In the genomic region with DNA sequence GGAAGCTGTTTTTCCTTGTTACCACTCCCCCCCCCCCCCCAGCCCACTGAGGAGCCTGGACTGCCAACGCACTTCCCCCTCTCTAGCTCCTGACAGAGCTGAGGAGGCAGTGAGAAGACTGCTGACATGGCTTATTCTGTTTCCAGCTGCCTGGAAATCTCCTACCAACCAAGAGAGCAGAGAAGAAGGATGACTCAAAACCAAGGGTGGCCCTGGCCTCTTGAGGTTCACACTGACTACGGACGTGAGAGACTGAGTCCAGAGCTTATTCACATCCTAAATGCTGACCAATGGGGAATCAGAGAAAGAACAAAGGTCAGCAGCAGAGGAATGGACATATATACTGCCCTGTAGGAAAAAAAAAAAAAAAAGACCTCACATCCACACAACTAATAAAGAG, we compare ENCODE assay signal across 18 mouse cellular contexts. TPM values are rescaled to one million over a fixed set of nuclear protein-coding genes. Genes with fewer than 3 reads are reported as not detected.
DNase-seq lines count a peak whose midpoint lies in the region; ATAC-seq and TF ChIP-seq lines count a peak whose summit lies in the region.
"Had no signal": no experiment of that assay in that cellular context is flagged by ENCODE, and none has a peak within 500 bp of the region (broad histone marks: within the 10 kb centered on the region; RNA-seq: fewer than 3 reads in every experiment).

No protein-coding gene starts in this region.

- DNase-seq in heart, adult 2 months: no peak
- peak; percentile 39 to 65 for DNase-seq in kidney, postnatal 36 days
- no peak for DNase-seq in B cell, adult 2 months
- DNase-seq: adrenal gland, postnatal 25 days; cerebellum, postnatal 10 days; layer of hippocampus, postnatal 36 days; midbrain, embryonic 14.5 days; thymus, postnatal 36 days had no signal

- H3K4me3 ChIP-seq in heart, adult 2 months: no peak overlapping the region
- no peak overlapping the region for H3K4me3 ChIP-seq in heart, embryonic 12.5 days
- H3K4me3 ChIP-seq in kidney, embryonic 14.5 days (ENCODE audit: low read length): no peak overlapping the region
- H3K4me3 ChIP-seq in ES-Bruce4 (ENCODE audit: low read depth, low read length): no peak overlapping the region
- H3K4me3 ChIP-seq in olfactory bulb, adult 2 months (ENCODE audit: insufficient read depth, low read depth, low read length): no peak overlapping the region
- H3K4me3 ChIP-seq: heart, embryonic 15.5 days; limb, embryonic 10.5 days had no signal

- no peak for ATAC-seq in heart, embryonic 12.5 days (ENCODE audit: insufficient number of reproducible peaks, low FRiP score)
- ATAC-seq in kidney, embryonic 14.5 days (ENCODE audit: low FRiP score, low TSS enrichment): no peak

- no peak overlapping the region for H3K4me2 ChIP-seq in heart, embryonic 12.5 days
- no peak overlapping the region for H3K4me2 ChIP-seq in kidney, embryonic 14.5 days (replicated peaks; ENCODE audit: low read depth, low read length)
- H3K4me2 ChIP-seq: heart, embryonic 15.5 days; hindbrain, embryonic 14.5 days had no signal

- H3K9me3 ChIP-seq in heart, embryonic 12.5 days (replicated peaks): no peaks in the 10 kb centered on the region
- H3K9me3 ChIP-seq in kidney, embryonic 14.5 days (ENCODE audit: control insufficient read depth, low read length): no peaks in the 10 kb centered on the region
- no peaks in the 10 kb centered on the region for H3K9me3 ChIP-seq in ES-Bruce4 (replicated peaks; ENCODE audit: control insufficient read depth, insufficient read depth, low read length, poor library complexity, severe bottlenecking)
- H3K9me3 ChIP-seq: heart, embryonic 15.5 days; limb, embryonic 10.5 days had no signal

- H3K4me1 ChIP-seq in heart, adult 2 months (ENCODE audit: control insufficient read depth, insufficient read depth, low read length): peaks cover 38% of the 10 kb centered on the region
- H3K4me1 ChIP-seq in heart, embryonic 12.5 days (replicated peaks): peaks cover 42% of the 10 kb centered on the region
- H3K4me1 ChIP-seq in kidney, embryonic 14.5 days (ENCODE audit: control insufficient read depth, insufficient read depth, low read length): peaks cover 11% of the 10 kb centered on the region
- H3K4me1 ChIP-seq in ES-Bruce4 (ENCODE audit: control insufficient read depth, insufficient read depth, low read length): peaks cover 5% of the 10 kb centered on the region
- peaks cover 46% of the 10 kb centered on the region for H3K4me1 ChIP-seq in olfactory bulb, adult 2 months (ENCODE audit: control insufficient read depth, insufficient read depth, low read length)

- no peaks in the 10 kb centered on the region for H3K27me3 ChIP-seq in heart, adult 2 months (ENCODE audit: control insufficient read depth, insufficient read depth, low read length)
- H3K27me3 ChIP-seq in heart, embryonic 12.5 days (replicated peaks): no peaks in the 10 kb centered on the region
- no peaks in the 10 kb centered on the region for H3K27me3 ChIP-seq in kidney, embryonic 14.5 days (ENCODE audit: control insufficient read depth, insufficient read depth, low read length)
- H3K27me3 ChIP-seq in ES-Bruce4 (ENCODE audit: control insufficient read depth, insufficient read depth, low read length, poor library complexity, severe bottlenecking): no peaks in the 10 kb centered on the region
- H3K27me3 ChIP-seq: heart, embryonic 15.5 days had no signal

- no peak overlapping the region for H3K9ac ChIP-seq in heart, adult 2 months (ENCODE audit: low read depth, low read length)
- no peak overlapping the region for H3K9ac ChIP-seq in heart, embryonic 12.5 days
- no peak overlapping the region for H3K9ac ChIP-seq in kidney, embryonic 14.5 days (ENCODE audit: low read depth, low read length)
- no peak overlapping the region for H3K9ac ChIP-seq in ES-Bruce4 (ENCODE audit: low read depth, poor library complexity, severe bottlenecking)
- H3K9ac ChIP-seq: heart, embryonic 15.5 days; hindbrain, embryonic 14.5 days had no signal

- TF ChIP-seq POLR2A in heart, adult 2 months (IDR thresholded peaks at IDR 0.05; ENCODE audit: insufficient read depth, low read depth, low read length): no peak
- no peak for TF ChIP-seq POLR2A in ES-Bruce4 (IDR thresholded peaks at IDR 0.05; ENCODE audit: insufficient read depth, low read length)
- no peak for TF ChIP-seq POLR2A in olfactory bulb, adult 2 months (IDR thresholded peaks at IDR 0.05; ENCODE audit: insufficient read depth, low read depth, low read length)

- intact Hi-C loops in heart, adult 2 months (cut with DNase I): loop anchor here (10.0 kb wide), 1 partner anchor 455 kb away; a partner anchor contains a TSS

- no peak for TF ChIP-seq EP300 in heart, adult 2 months (IDR thresholded peaks at IDR 0.05; ENCODE audit: insufficient read depth, low read depth, low read length)
- no peak for TF ChIP-seq EP300 in ES-Bruce4 (IDR thresholded peaks at IDR 0.05; ENCODE audit: insufficient read depth, low read depth, low read length)

- H3K79me2 ChIP-seq in heart, adult 2 months (replicated peaks; ENCODE audit: control insufficient read depth, insufficient read depth, low read length): peaks cover 5% of the 10 kb centered on the region

- TF ChIP-seq CTCF in heart, adult 2 months (IDR thresholded peaks at IDR 0.05): no peak
- TF ChIP-seq CTCF in ES-Bruce4 (IDR thresholded peaks at IDR 0.05; ENCODE audit: low read depth, low read length): no peak
- TF ChIP-seq CTCF in olfactory bulb, adult 2 months (IDR thresholded peaks at IDR 0.05; ENCODE audit: insufficient read depth, low read depth, low read length): no peak

- peaks cover 39% of the 10 kb centered on the region for H3K36me3 ChIP-seq in heart, adult 2 months (ENCODE audit: control insufficient read depth, insufficient read depth, low read length)
- H3K36me3 ChIP-seq in heart, embryonic 12.5 days: peaks cover 45% of the 10 kb centered on the region
- peaks cover 50% of the 10 kb centered on the region for H3K36me3 ChIP-seq in kidney, embryonic 14.5 days (ENCODE audit: control insufficient read depth, insufficient read depth, low read length)
- peaks cover 11% of the 10 kb centered on the region for H3K36me3 ChIP-seq in ES-Bruce4 (ENCODE audit: control insufficient read depth, insufficient read depth, low read length, poor library complexity, severe bottlenecking)

- 55% methylated on average over 3 of the region's 3 CpGs for WGBS in heart, adult 2 months
- WGBS in heart, embryonic 12.5 days: 83% methylated on average over 2 of the region's 3 CpGs
- 90% methylated on average over 3 of the region's 3 CpGs for WGBS in kidney, embryonic 14.5 days
- WGBS in olfactory bulb, adult 2 months: 27% methylated on average over 3 of the region's 3 CpGs

- H3K27ac ChIP-seq in heart, adult 2 months: peak overlapping the region; percentile 82
- no peak overlapping the region for H3K27ac ChIP-seq in heart, embryonic 12.5 days (ENCODE audit: poor library complexity, severe bottlenecking)
- no peak overlapping the region for H3K27ac ChIP-seq in kidney, embryonic 14.5 days (ENCODE audit: low read depth, low read length)
- 0 out of 2 replicates have a peak overlapping the region, but pooled peaks have one; percentile 25 for H3K27ac ChIP-seq in ES-Bruce4 (ENCODE audit: insufficient read depth, low read length)
- peak overlapping the region; percentile 22; the same call in 1 of the 2 replicates for H3K27ac ChIP-seq in olfactory bulb, adult 2 months (ENCODE audit: insufficient read depth, low read depth, low read length)
- H3K27ac ChIP-seq: hindbrain, embryonic 14.5 days; limb, embryonic 10.5 days had no signal

RNA-seq across cellular contexts. Expression of a gene that starts 5.7 kb away (rescaled TPM):
- not detected for total RNA-seq in heart, adult 2 months (2021)
- 0.50 and 0.62 TPM in 2 replicates for polyA plus RNA-seq in heart, adult 2 months (2012; rRNA removed)
- 0.27 TPM in 1 of 2 replicates, not detected in the other for polyA plus RNA-seq in heart, embryonic 12.5 days (2016; fragmentation: Nextera tagmentation; extraction: Ambion mirVana)
- polyA plus RNA-seq in kidney, embryonic 14.5 days (2014; fragmentation: Nextera tagmentation; extraction: Ambion mirVana): 0.47 TPM in 1 of 2 replicates, not detected in the other
- not detected in 2 replicates for polyA plus RNA-seq in ES-Bruce4 (2011; ENCODE audit: insufficient read depth, insufficient read length, low read depth, missing spikeins)
- polyA plus RNA-seq in olfactory bulb, adult 2 months (2012; ENCODE audit: insufficient read depth, insufficient read length, low replicate concordance, missing spikeins): not detected in 2 replicates
- total RNA-seq: adrenal gland, postnatal 25 days; gastrocnemius, postnatal 4 days; layer of hippocampus, postnatal 36 days had no signal
- polyA plus RNA-seq: embryonic facial prominence, embryonic 11.5 days; frontal cortex, adult 2 months; heart, embryonic 15.5 days; hindbrain, embryonic 14.5 days had no signal

RNA-seq across cellular contexts. Expression of a gene that starts 7.0 kb away (rescaled TPM):
- 10 to 100 TPM; 13.1 to 14.0 TPM for total RNA-seq in heart, adult 2 months (2021)
- 18.9 and 21.7 TPM in 2 replicates for polyA plus RNA-seq in heart, adult 2 months (2012; rRNA removed)
- polyA plus RNA-seq in heart, embryonic 12.5 days (2016; fragmentation: Nextera tagmentation; extraction: Ambion mirVana): 45.4 and 49.0 TPM in 2 replicates
- 44.3 and 74.5 TPM in 2 replicates for polyA plus RNA-seq in kidney, embryonic 14.5 days (2014; fragmentation: Nextera tagmentation; extraction: Ambion mirVana)
- polyA plus RNA-seq in ES-Bruce4 (2011; ENCODE audit: insufficient read depth, insufficient read length, low read depth, missing spikeins): 61.3 and 63.1 TPM in 2 replicates
- not detected in 2 replicates for polyA plus RNA-seq in olfactory bulb, adult 2 months (2012; ENCODE audit: insufficient read depth, insufficient read length, low replicate concordance, missing spikeins)

RNA-seq across cellular contexts. Expression of a gene that starts 15.2 kb away (rescaled TPM):
- total RNA-seq in heart, adult 2 months (2021): under 1 TPM; 0.55 to 0.70 TPM
- 2.8 and 3.0 TPM in 2 replicates for polyA plus RNA-seq in heart, adult 2 months (2012; rRNA removed)
- 0.74 and 0.90 TPM in 2 replicates for polyA plus RNA-seq in heart, embryonic 12.5 days (2016; fragmentation: Nextera tagmentation; extraction: Ambion mirVana)
- 3.2 TPM in 2 replicates for polyA plus RNA-seq in kidney, embryonic 14.5 days (2014; fragmentation: Nextera tagmentation; extraction: Ambion mirVana)
- polyA plus RNA-seq in ES-Bruce4 (2011; ENCODE audit: insufficient read depth, insufficient read length, low read depth, missing spikeins): 1.5 and 1.8 TPM in 2 replicates
- polyA plus RNA-seq in olfactory bulb, adult 2 months (2012; ENCODE audit: insufficient read depth, insufficient read length, low replicate concordance, missing spikeins): not detected in 2 replicates

RNA-seq across cellular contexts. Expression of a gene that starts 18.7 kb away (rescaled TPM):
- 10 to 100 TPM; 53.0 to 56.3 TPM for total RNA-seq in heart, adult 2 months (2021)
- polyA plus RNA-seq in heart, adult 2 months (2012; rRNA removed): 69.3 and 97.8 TPM in 2 replicates
- 10.5 and 11.4 TPM in 2 replicates for polyA plus RNA-seq in heart, embryonic 12.5 days (2016; fragmentation: Nextera tagmentation; extraction: Ambion mirVana)
- 46.8 and 92.8 TPM in 2 replicates for polyA plus RNA-seq in kidney, embryonic 14.5 days (2014; fragmentation: Nextera tagmentation; extraction: Ambion mirVana)
- 95.2 and 95.3 TPM in 2 replicates for polyA plus RNA-seq in ES-Bruce4 (2011; ENCODE audit: insufficient read depth, insufficient read length, low read depth, missing spikeins)
- polyA plus RNA-seq in olfactory bulb, adult 2 months (2012; ENCODE audit: insufficient read depth, insufficient read length, low replicate concordance, missing spikeins): not detected in 2 replicates

RNA-seq across cellular contexts. Expression of a gene that starts 27.1 kb away (rescaled TPM):
- under 1 TPM; 0.34 to 0.48 TPM for total RNA-seq in heart, adult 2 months (2021)
- 0.59 and 0.61 TPM in 2 replicates for polyA plus RNA-seq in heart, adult 2 months (2012; rRNA removed)
- 0.41 TPM in 1 of 2 replicates, not detected in the other for polyA plus RNA-seq in heart, embryonic 12.5 days (2016; fragmentation: Nextera tagmentation; extraction: Ambion mirVana)
- 0.40 and 0.50 TPM in 2 replicates for polyA plus RNA-seq in kidney, embryonic 14.5 days (2014; fragmentation: Nextera tagmentation; extraction: Ambion mirVana)
- polyA plus RNA-seq in ES-Bruce4 (2011; ENCODE audit: insufficient read depth, insufficient read length, low read depth, missing spikeins): 1.0 and 1.9 TPM in 2 replicates
- polyA plus RNA-seq in olfactory bulb, adult 2 months (2012; ENCODE audit: insufficient read depth, insufficient read length, low replicate concordance, missing spikeins): not detected in 2 replicates

Comparison
In these comparisons a context has a peak if more than half of its experiments do, and no peak if none do; other contexts are left out.
1. H3K27ac ChIP-seq: peak in heart, adult 2 months (single experiment), ES-Bruce4 (single experiment) and olfactory bulb, adult 2 months (single experiment); none in heart, embryonic 12.5 days (single experiment) and kidney, embryonic 14.5 days (single experiment).
2. DNase-seq: peak in kidney, postnatal 36 days (2 of 2); none in heart, adult 2 months (0 of 2) and B cell, adult 2 months (0 of 2).
3. RNA of a gene that starts 7.0 kb away (polyA plus RNA-seq): 44.3 to 74.5 TPM in kidney, embryonic 14.5 days, 61.3 to 63.1 TPM in ES-Bruce4, 45.4 to 49.0 TPM in heart, embryonic 12.5 days and 18.9 to 21.7 TPM in heart, adult 2 months; not detected in olfactory bulb, adult 2 months; every median in the first group is over 10 times any median in the second.